Mouse (Mus musculus) liver, adult 2 months (tissue): ENCODE results near the gene Rsph6a. TPM values are rescaled to one million over a fixed set of nuclear protein-coding genes. Genes with fewer than 3 reads are reported as not detected.

ENCODE experiments used
- DNase-seq: peaks from one replicate; pipeline ENCODE4 v3.0.0-alpha.2; 2011; ENCODE audit warnings: low read depth, low spot score; ENCODE audit errors: extremely low read depth
- H3K27ac ChIP-seq: fragments of 200-500 bp; replicated peaks from 2 replicates; pipeline ENCODE4 v1.5.1; 2012; ENCODE audit warnings: low read depth, mild to moderate bottlenecking, control low read depth, inconsistent platforms, low read length; ENCODE audit not compliant: insufficient read depth
- H3K27me3 ChIP-seq: fragments of 200-500 bp; 2 replicates; pipeline ENCODE4 v1.6.1; 2012; ENCODE audit warnings: mild to moderate bottlenecking, moderate library complexity, low read length, inconsistent platforms; ENCODE audit not compliant: control insufficient read depth, insufficient read depth
- H3K36me3 ChIP-seq: fragments of 200-500 bp; 2 replicates; pipeline ENCODE4 v1.6.1; 2012; ENCODE audit warnings: low read length, inconsistent platforms; ENCODE audit not compliant: control insufficient read depth, insufficient read depth
- H3K4me1 ChIP-seq: fragments of 200-500 bp; 2 replicates; pipeline ENCODE4 v1.6.1; 2011; ENCODE audit warnings: low read length; ENCODE audit not compliant: control insufficient read depth, insufficient read depth
- H3K4me3 ChIP-seq: fragments of 200-500 bp; 2 replicates; pipeline ENCODE4 v1.5.1; 2011; ENCODE audit warnings: low read depth, mild to moderate bottlenecking, control low read depth, low read length, moderate library complexity; ENCODE audit not compliant: insufficient read depth
- H3K79me2 ChIP-seq: fragments of 200-500 bp; 2 replicates; pipeline ENCODE4 v1.6.1; 2012; ENCODE audit warnings: inconsistent platforms, mild to moderate bottlenecking, low read length, moderate library complexity; ENCODE audit not compliant: control insufficient read depth, insufficient read depth
- H3K9ac ChIP-seq: fragments of 200-500 bp; 2 replicates; pipeline ENCODE4 v1.6.1; 2012; ENCODE audit warnings: low read depth, mild to moderate bottlenecking, control low read depth, inconsistent platforms, low read length
- CTCF ChIP-seq: fragments of 200-500 bp; IDR thresholded peaks from 2 replicates; pipeline ENCODE4 v1.5.1; 2011; ENCODE audit warnings: low read depth, low read length, control low read depth
- POLR2A ChIP-seq: fragments of 200-500 bp; IDR thresholded peaks from 2 replicates; pipeline ENCODE4 v1.6.1; 2011; ENCODE audit warnings: low read length, control low read depth; ENCODE audit not compliant: insufficient read depth; ENCODE audit errors: extremely low read depth
- WGBS: fragments of 180-500 bp; shearing (Covaris S2); methylation state at CpG from one replicate; pipeline ENCODE4 v1.1.7; 2018; 5-methylcytosine and 5-hydroxymethylcytosine counted together
- polyA plus RNA-seq: library from polyadenylated mRNA; depleted of rRNA; stranded (reverse); fragments of >200 nt; gene quantifications from 2 replicates; pipeline ENCODE4 v1.2.3, GENCODE M21; 2012
- total RNA-seq: library from RNA; depleted of rRNA; stranded (reverse); fragments of >200 nt; gene quantifications from 2 replicates; pipeline ENCODE4 v1.2.3, GENCODE M21; 2014

Gene Rsph6a
- total and polyA plus RNA-seq, 2 experiments = not detected

DNA sequence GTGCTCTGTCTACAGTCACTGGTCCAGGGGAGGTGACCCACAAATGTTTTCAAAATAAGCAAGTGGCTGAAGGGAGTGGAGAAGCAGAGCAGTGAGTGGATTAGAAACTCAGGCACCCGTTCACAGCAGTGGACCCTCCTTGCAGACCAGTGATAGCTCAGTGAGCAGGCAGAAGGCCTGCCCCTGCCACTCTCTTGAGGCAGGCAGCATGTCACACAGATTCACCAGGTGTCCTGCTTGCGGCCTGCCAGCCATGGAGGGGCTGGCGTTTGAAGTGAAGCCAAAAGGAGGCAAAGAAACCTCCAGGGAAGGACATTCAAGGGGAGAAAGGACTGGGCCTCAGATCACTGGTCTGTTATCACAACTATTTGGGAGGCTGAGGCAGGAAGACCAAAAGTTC lies 24.2 kb downstream of the Rsph6a start:
- Histone ChIP-seq H3K27me3 (no peaks in the 10 kb centered on the region), H3K79me2 (no peaks in the 10 kb centered on the region), H3K9ac (no peak overlapping the region), H3K36me3 (no peaks in the 10 kb centered on the region), H3K4me1 (peaks cover 10% of the 10 kb centered on the region), H3K4me3 (no peak overlapping the region), H3K27ac (peak overlapping the region; percentile 15; the same call in 1 of the 2 replicates)
- WGBS = 86% methylated on average over 3 of the region's 3 CpGs
- DNase-seq = no peak
- TF ChIP-seq CTCF = no peak

GRCm38 (mm10) chr7:19080451-19080950 lies 26.0 kb downstream of the Rsph6a start:
- H3K27me3 ChIP-seq = no peaks in the 10 kb centered on the region
- H3K9ac ChIP-seq = no peak overlapping the region
- no peak overlapping the region for H3K4me3 ChIP-seq
- TF ChIP-seq CTCF (no peak), POLR2A (no peak)
- DNase-seq = no peak
- H3K79me2 ChIP-seq = no peaks in the 10 kb centered on the region
- WGBS = 85% methylated on average over 19 of the region's 19 CpGs
- no peaks in the 10 kb centered on the region for H3K36me3 ChIP-seq
- no peak overlapping the region for H3K27ac ChIP-seq
- peaks cover 8% of the 10 kb centered on the region; the same call in 1 of the 2 replicates for H3K4me1 ChIP-seq

GRCm38 (mm10) chr7:19082171-19082570 lies 27.7 kb downstream of the Rsph6a start:
- Histone ChIP-seq H3K36me3 (no peaks in the 10 kb centered on the region), H3K79me2 (no peaks in the 10 kb centered on the region), H3K27me3 (no peaks in the 10 kb centered on the region), H3K9ac (peak overlapping the region; percentile 29; the same call in 1 of the 2 replicates), H3K4me1 (peaks cover 9% of the 10 kb centered on the region), H3K27ac (no peak overlapping the region), H3K4me3 (no peak overlapping the region)
- TF ChIP-seq CTCF = no peak
- TF ChIP-seq POLR2A = no peak
- no peak for DNase-seq
- 83% methylated on average over 4 of the region's 4 CpGs for WGBS

DNA sequence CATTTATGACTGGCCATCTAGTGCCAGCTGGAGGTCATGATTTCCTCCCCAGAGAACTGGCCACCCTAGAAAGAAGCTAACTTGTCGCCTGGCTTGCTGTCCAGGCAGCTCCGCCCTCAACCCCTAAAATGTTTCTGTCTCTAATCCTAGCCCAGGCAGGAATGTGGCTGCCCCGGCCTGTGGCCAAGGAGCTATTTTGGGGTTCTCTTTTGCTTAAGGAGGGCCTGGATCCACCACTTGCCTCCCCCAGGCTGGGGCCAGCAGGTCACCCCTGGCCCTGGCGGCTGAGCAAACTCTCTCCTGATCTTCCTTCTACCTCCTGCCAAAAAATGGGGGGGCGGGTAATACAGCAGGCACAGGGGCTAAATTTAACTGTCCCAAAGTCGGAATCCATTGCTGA lies 28.6 kb downstream of the Rsph6a start:
- DNase-seq = no peak
- Histone ChIP-seq H3K27ac (no peak overlapping the region), H3K27me3 (no peaks in the 10 kb centered on the region), H3K79me2 (no peaks in the 10 kb centered on the region), H3K36me3 (no peaks in the 10 kb centered on the region), H3K4me3 (no peak overlapping the region), H3K9ac (no peak overlapping the region), H3K4me1 (peaks cover 5% of the 10 kb centered on the region)
- TF ChIP-seq CTCF = no peak
- TF ChIP-seq POLR2A = no peak
- 38% methylated on average over 6 of the region's 6 CpGs for WGBS

- no peaks in the 10 kb centered on the region for H3K27me3 ChIP-seq
- H3K4me1 ChIP-seq = peaks cover 4% of the 10 kb centered on the region
- TF ChIP-seq POLR2A (peak; percentile 59), CTCF (no peak)
- H3K36me3 ChIP-seq = no peaks in the 10 kb centered on the region
- peak within 1 kb of the TSS; percentile 74 for H3K9ac ChIP-seq
- H3K27ac ChIP-seq = peak within 1 kb of the TSS; percentile 70
- H3K4me3 ChIP-seq = peak within 1 kb of the TSS; percentile 62
- H3K79me2 ChIP-seq = no peaks in the 10 kb centered on the region
- WGBS = 40% methylated on average over 10 of the region's 10 CpGs
- DNase-seq = no peak
These were observed 29.2 kb downstream of the Rsph6a start, which contains the start of gene Dmpk for GRCm38 (mm10) chr7:19083701-19084100. Gene Dmpk, plus strand, starts transcription at chr7:19083849.

- peak overlapping the region; percentile 70 for H3K27ac ChIP-seq
- no peak for TF ChIP-seq CTCF
- H3K79me2 ChIP-seq = no peaks in the 10 kb centered on the region
- peaks cover 4% of the 10 kb centered on the region for H3K4me1 ChIP-seq
- 61% methylated on average over 6 of the region's 6 CpGs for WGBS
- no peaks in the 10 kb centered on the region for H3K36me3 ChIP-seq
- peak overlapping the region; percentile 62 for H3K4me3 ChIP-seq
- H3K9ac ChIP-seq = peak overlapping the region; percentile 74
- DNase-seq = peak; percentile 31
- no peaks in the 10 kb centered on the region for H3K27me3 ChIP-seq
These were observed 29.8 kb downstream of the Rsph6a start for GRCm38 (mm10) chr7:19084277-19084771.
